Mouse (Mus musculus) spleen, adult 18-20 months (tissue): Measurements from ENCODE around the gene 4930451I11Rik.

ENCODE experiments used
- DNase-seq, 2 experiments: peaks; one replicate each; pipeline ENCODE4 v3.0.0; 2022; ENCODE audit warnings: mixed read lengths in 2 of 2

Gene 4930451I11Rik

DNA sequence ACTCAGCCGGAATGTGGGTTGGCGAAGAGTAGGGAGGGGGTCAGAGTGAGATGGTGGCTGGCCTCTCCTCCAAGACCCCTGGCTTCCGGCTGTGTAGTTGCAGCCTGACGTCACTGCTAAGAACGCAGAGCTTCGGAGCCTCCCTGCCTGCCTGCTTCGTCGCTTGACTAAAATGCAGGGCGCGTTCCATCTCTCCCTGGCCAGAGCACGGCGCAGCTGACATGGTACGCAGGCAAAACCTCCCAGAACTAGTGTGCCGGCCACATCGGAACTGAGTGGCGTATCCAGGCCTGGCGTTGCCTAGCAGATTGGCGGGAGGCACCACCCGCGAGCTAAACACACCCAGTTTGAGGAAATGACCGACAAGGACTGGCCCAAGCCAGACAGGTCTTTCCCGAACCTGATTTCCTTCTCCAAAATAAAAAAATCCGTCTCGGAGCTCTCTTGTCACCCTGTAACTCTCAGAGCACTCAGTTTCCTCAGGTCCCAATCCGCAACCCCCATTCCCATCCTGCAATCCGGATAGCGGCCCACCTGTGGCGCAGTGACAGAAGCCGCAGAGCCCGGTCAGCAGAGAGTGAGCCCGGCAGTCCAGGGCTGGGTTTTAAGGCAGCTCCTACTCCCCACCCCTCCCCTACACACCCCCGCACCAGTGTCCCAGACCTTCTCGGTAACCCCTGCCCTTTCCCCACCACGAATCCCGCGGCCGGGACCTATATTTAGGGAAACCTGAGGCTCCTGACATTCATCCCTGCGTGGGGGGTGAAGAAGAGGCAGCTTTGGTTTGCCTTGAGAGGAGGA lies 31.8 kb downstream of the 4930451I11Rik start:
- peak in 1 of 2 experiments; percentile 66 for DNase-seq

DNA sequence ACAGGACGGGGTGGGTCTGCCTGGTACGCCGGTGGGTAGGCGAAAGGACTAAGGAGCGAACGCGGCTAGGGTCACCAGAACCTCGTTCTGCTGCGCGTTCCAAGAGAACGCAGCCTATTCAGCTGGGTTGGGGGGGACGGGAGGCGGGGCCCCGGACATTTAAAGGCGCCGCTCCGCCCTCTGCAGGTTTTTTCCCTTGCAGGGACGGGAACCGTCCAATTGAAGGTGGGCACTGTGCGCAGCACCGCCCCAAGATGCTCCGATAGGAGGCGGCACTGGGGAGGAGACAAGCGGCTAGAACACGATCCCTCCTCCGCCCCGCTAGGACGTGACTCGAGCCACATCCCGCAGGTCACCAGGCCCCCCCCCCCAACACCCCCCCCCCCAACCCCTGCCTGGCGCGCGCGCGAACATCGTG lies 32.4 kb downstream of the 4930451I11Rik start:
- DNase-seq: peak; percentile 92 to 98

DNA sequence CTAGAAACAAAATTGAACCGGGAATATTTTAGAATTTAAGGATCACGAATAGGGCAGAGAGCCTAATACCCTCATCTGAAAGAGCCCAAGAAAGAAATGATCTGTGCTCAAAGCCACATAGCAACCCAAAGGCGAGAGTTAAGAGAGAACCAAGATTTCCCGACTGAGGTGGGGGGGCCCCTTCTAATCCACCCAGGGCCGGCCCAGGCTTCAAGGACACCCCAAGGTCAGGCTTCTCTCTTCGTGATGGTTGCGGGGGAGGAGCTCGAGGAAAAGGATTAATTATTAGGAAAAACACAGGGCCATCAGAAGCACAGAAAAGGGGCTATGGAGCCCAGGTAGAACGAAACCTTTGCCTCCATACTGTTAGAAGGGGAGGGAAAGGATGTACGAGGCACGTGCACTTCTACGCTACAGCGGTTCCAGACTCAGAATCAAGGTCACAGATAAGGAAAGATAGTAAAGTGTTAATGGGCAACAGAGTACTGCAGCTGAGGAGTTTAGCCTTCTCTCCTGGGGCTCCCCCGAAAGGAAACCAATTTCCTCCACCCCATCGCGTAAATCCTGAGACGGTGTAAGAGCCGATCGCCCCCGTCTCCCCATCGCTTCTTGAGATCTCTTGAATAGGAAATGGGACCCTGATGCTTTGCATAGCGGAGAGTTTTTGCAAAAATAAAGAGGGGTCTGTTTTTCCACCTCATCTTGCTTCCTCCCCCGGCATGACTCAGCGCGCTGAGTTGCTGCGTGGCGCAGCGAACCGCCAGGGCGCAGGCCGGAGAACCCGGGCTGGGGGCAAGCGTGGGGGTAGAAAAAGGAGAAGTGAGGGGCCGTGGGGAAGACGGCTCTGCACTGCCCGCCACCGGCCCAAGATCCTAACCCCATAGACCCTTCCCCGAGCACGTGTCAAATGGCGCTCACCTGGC lies 33.1 kb downstream of the 4930451I11Rik start:
- DNase-seq: no peak

DNA sequence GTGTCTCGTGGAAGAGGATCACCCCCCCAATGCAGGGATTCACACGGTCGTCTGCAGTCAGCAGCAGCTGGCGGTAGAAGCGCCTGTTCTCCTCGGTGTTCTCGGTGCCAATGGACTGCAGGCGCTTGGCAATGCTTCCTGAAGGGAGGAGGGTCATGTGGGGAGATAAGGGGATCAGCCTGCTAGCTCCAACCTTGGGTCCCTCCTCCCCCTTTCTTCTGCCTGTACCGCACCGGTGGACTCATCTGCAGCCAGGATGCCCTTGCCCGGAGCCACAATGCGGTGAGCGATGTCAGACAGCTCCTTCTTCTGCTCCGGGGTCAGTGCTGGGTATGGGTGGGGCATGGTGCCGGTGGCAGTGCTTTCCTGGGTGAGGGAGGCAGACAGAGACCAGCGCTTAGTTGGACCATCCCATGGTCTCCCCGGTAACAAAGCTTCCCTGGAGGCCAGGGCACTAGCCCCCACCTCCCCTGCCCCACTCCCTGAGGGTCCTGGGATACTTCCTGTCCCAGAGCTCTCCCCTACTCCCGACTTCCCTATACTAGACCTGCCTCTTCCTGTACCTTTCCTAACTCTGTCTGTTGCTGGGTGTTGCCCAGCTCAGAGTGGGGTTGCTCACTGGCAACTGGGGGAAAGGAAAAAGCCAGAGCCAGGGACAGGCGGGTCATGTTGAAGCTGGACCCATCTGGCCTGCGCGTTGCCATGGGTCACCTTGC lies 33.9 kb downstream of the 4930451I11Rik start, which contains the start of gene Fam57b:
Gene Fam57b, plus strand, starts transcription at position 258 of the 716 bp plus-strand sequence.
- DNase-seq: no peak

DNA sequence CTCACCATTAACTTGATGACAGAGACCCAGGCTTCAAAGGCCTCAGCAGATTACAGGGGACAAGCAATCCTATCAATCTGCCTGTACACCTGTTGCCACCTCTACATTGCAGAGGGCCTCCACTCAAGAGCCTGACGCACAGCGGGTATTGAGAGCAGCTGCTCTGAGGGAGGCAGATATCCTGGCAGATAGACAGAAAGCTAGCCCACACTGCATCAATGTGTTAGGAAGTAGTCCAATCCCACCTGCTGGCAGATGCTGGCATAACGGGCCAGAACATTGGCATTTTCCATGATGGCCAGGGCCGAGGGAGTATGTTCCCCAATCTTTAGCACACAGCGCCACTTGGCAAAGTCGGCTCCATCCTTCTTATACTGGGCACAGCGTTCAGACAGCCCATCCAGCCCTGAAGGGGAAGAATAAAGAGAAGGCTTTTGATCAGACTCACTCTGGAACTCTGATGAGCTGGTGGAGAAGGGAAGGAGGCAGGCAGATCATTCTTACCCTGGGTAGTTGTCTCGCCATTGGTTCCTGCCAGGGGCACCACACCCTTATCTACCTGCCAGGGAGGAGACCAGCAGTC lies 35.0 kb downstream of the 4930451I11Rik start:
- DNase-seq: no peak

DNA sequence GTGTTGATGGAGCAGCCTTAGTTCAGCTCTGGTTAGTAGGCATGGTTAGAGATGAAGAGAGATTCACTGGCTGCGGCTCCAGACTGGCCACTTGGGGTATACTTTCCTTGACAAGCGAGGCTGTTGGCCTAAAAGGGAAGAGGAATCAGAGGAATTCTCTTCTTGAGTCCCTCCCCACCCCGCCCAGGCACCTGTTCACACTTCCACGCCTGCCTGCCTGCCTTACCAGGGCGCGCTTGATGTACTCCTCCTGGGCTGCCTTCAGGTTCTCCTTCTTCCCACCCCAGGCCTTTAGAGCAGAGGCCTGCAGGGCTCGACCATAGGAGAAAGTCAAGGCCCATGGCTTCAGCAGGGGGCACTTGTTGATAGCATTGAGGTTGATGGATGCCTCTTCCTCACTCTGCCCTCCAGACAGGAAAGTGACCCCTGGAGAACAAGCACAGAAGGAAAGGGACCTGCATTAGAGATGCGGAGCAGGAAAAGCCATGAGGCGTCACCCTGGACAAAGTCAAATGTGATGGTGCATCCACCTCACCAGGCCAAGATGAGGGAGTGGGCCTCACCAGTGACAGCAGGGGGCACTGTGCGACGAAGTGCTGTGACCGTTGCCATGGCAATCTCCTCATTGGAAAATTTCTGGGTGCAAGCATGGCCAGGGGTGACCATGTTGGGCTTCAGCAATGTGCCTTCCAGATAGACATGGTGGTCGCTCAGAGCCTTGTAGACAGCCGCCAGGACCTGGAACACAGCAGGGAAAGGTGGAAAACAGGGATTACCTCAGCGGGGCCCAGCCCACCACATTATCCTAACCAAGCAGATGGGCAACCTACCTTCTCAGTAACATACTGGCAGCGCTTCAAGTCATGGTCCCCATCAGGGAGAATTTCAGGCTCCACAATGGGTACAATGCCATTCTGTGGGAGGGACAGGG lies 35.8 kb downstream of the 4930451I11Rik start:
- DNase-seq: no peak

DNA sequence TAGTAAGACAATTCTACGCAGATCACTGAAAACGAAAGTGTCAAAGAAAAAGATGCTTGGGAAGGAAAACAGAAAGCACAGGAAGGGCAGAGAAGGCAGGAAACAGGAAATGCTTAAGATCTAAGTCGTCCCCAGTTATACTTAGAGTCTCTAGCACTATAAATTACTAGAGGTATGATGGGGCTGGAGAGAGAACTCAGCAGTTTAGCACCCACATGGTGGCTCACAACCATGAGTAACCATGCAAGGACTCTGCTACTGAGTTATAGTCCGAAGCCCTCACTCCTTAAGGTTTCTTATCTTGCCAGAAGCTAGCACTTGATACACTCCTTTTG lies 37.2 kb downstream of the 4930451I11Rik start:
- DNase-seq: no peak

DNA sequence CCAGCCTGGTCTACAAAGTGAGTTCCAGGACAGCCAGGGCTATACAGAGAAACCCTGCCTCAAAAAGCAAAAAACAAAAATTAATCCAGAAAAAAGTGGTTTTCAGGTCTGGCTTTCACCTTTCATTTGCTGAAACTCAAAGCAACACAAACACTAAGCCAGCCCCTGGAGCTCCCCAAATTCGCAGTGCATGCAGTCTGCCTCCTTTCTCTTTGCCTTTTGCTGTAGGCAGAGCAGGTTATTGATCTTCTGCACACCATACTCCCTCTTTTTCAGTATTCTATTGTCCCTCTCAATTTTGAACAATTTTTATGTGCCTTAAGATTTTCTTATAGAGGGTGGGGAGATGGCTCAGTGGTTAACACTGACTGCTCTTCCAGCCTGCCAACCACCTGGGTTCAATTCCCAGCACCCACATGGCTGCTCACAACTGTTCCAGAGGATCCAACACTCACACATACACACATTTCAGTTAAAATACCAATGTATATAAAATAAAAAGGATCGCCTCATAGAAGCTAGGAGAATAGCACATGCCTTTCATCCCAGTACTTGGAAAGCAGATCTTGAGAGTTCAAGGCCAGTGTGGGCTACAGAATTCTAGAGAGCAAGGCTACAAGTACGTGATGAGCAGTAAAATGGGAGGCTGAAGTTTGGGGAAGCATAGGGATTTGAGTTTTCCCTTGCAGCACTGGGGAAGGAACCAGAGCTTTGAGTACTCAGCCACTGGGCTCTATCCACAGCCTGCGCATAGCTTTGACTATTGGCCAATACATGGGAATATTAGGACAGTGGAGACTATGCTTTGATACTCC lies 37.8 kb downstream of the 4930451I11Rik start:
- no peak for DNase-seq

DNA sequence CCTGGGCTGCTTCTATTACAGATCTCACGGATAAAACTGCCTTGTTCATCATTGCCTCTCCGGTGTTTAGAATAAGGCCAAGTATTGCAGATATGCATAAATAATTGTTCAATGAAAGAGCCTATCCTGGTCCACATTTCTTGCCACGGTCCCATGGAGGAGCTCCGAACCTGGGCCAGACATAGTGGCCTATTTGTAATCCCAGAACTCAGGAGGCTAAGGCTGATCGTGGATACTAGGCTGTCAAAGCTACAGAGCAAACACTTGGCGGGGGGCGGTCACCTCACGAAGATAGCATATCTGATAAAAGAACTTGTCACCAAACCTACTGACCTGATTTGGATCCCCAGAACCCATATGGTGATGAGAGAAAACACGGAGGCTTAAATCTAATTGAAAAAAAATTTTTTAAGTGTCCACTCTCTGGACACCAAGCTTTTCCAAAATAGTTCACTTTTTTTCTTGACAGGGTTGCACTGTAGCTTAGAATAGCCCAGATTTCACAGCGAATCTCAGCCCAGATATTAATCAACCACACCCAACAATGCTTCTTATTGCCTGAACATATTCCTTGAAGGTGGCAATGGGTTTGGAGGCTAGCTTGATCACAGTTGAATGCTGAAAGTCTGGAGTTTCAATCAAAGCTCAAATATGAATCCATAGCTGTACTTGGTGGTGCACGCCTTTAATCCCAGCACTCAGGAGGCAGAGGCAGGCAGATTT lies 38.6 kb downstream of the 4930451I11Rik start:
- no peak for DNase-seq

DNA sequence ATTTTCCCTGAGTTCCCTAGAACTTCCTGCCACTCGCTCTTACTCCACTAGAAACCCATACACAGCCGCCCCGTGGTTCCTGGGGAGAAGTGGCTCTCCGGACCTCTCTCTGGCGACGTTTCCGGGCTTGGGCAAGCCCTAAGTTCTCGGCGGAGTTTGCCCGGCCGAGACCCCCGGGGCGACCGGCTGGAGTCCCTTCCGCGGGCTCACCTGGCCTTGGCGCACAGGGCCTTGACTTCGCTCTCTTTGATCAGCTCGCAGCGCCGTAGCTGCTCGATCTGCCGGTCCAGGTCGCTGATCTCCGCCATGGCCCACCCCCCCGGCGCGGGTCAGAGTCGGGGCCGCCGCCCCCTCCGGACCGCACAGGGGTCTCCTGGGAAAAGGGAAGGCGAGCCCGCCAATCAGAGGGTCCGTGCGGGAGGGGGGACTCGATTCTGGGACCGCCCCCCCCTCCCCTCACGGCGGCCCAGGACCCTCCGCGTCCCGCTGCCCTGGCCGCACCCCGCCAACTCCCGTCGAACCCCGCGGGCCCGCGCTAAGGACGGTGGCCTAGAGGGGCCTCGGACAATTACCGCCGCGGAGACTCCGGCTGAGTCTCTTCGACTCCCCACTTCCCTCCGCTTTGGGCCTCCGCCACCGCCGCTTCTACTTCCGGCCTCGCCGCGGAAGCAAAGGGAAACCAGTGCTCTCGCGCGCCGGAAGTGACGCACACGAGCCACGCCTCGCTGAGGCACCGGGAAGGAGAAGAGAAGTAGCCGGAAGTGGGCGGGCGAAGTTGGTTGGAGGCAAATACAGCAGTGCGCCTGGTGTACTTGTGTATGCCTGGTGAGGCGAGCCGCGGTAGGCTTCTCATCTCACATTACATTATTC lies 39.4 kb downstream of the 4930451I11Rik start, which contains the start of gene Ppp4c:
Gene Ppp4c, minus strand, starts transcription at position 646 of the 870 bp plus-strand sequence.
- DNase-seq: peak; percentile 94

DNA sequence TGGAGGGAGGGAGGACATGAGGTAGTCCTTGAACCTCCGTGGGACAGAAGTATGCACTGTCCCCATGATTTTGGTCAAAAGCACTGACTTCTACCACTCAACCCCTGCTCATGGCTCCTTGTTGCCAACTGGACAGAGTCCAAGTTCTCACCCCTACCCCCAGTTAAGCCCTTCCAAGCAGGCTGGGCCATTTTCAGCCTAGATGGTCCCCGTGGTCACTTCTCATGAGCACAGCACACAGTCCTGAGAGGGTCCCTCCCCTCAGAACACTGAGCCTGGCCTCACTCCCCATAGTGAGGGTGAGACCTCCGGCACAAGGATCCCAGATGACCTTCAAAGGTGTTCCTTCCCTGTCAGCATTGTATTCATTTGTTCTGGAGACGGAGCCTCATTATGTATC lies 42.3 kb downstream of the 4930451I11Rik start:
- no peak for DNase-seq

DNA sequence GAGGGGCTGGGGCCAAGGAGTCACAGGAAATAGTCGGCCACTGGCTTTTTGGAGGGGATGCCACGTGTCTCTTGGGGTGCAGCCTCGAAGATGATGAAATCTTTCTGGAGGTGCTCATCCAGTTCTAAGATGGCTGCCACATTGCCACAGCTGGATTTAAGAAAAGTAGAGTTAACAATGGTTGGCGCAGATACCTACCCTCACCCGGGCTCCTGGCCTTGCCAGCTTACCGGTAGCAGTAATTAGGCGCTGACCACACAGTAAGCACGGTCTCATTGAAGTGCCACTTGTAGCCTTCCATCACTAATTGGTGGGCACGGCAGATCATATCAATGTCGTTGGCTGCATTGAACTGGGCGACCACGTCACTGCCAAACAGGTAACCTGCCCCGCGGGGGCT lies 45.3 kb downstream of the 4930451I11Rik start:
- no peak for DNase-seq

DNA sequence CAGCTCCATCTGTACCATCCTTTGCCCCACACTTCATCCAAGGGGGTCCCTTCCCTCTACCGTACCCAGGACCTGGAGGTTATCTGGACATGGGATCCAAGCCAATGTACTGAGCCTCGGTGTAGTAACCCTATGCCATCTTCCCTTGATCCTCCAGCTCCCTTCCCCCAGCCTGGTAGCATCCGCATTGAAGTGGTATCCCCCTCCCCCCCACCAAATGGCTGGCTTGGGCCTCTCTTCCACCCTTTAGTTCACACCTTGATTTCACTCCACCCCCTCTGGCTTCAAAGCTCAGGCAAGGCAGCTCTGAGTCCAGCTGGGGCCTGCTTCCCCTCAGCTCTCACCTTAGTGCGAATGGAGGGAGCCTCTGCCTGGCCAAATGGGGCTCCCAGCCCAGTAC lies 46.4 kb downstream of the 4930451I11Rik start:
- no peak for DNase-seq

DNA sequence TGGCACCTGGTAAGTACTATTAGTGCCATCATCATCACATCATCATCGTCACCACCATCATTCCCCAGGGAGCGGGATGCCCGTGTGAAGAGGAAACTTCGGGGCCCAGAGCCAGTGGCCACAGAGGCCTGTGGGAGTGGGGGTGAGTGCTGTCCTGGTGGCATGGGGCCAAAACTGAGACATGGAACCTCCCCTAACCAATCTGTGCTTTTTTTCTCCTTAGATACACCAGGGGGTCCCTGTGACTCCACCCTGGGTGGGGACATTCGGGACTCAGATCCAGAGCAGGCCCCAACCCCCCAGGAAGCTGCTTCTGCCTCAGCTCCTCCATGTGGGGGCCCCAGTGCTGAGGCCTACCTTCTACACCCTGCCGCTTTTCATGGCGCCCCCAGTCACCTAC lies 47.0 kb downstream of the 4930451I11Rik start:
- no peak for DNase-seq

DNA sequence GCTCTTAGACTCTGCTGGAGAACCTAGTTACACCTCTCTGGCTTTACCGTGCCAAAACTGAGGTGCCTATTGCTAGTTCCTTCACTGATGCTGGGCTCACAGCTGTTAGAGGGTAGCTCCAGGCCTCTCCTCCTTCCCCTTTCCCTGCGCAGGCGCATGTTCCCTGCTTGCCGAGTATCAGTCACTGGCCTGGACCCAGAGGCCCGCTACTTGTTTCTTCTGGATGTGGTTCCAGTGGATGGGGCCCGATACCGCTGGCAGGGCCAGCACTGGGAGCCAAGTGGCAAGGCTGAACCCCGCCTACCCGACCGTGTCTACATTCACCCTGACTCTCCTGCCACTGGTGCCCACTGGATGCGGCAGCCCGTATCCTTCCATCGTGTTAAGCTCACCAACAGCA lies 48.7 kb downstream of the 4930451I11Rik start:
- no peak for DNase-seq

DNA sequence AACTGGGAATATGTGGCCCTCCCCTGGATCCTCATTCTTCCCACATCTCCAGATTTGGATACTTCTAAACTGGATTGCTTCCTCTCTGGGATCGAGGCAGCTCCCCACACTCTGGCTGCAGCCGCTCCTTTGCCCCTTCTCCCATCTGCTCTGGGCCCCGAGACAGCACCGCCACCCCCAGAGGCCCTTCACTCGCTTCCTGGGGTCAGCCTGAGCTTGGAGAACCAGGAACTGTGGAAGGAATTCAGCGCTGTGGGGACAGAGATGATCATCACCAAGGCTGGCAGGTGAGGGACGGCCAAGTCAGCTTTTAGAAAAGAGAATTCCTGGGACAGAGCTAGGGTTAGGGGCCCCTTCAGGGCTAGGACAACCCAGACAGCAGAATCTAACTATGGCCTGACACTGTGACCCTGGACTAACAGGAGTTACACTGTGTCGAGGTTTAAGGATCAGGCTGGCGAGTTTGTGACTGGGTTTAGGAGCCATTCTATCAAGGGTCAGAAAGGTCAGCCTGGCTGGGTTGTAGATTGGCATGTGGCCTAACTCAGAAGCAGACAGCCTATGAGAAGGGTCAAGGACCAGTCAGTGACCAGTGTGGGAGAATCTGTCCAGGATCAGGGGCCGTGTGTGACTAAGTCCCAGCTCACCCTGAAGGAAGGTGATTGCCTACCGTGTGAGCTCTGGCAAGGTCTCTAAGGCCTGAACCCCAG lies 49.6 kb downstream of the 4930451I11Rik start:
- no peak for DNase-seq

DNA sequence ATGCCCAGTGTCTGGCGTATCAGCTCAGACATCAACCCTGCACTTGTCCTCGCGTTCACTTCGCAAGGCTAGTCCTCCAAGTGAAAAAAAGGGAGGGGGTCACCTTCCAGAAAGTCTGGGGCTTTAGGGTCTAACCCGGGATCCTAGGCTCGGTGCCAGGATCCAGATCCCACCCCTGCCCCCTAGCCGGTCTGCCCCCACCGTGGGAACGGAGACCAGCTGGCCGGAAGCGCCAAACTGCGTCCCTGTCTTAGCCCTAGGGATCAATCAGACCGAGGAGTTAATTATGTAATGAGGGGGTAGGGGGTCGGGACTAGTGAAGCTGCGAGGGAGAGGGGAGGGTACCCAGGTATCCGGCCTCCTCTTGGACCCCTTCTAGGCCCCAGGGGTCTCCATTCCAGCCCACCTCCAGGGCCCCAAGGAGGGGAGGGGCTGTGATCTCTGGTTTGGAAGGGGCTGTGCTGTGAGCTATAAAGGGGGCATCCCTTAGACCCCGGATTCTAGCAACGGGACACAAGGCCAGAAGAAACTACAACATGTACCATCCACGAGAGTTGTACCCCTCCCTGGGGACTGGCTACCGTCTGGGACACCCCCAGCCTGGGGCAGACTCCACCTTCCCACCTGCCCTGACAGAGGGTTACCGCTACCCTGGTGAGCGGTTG lies 50.3 kb downstream of the 4930451I11Rik start, which contains the start of gene Tbx6:
Gene Tbx6, plus strand, starts transcription at position 513 of the 665 bp plus-strand sequence.
- no peak for DNase-seq
